Mouse (Mus musculus) ovary, adult 2 months (tissue): ENCODE data around the gene Olfr695. TPM values are rescaled to one million over a fixed set of nuclear protein-coding genes. Genes with fewer than 3 reads are reported as not detected.

Experiments
- polyA plus RNA-seq: library from polyadenylated mRNA; depleted of rRNA; stranded (reverse); fragments of >200 nt; gene quantifications from 2 replicates; pipeline ENCODE4 v1.2.3, GENCODE M21; 2012; rRNA removed

The Olfr695 gene
- not detected in 2 replicates for polyA plus RNA-seq

DNA sequence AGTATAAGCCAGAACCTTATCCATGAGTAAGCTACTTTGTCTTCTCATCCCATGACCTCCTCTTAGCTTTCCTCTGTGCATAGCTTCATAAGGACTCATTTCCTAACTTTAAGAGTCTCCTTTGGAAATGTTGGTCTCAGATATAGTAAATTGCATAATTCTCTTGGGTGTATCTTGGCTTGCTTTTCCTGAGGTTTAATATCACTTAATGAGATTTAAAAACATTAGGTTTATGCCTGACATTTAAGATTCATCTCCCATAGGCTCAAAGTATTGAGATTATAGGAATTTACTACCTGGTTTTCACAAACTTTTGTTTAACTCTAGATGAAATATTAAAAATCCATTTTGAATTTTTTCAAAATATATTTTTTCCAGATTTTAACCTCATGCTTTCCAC, at the start of gene Olfr695:
Olfr695 (minus strand) TSS at position 101 of the 400 bp plus-strand sequence.

GRCm38 (mm10) chr7:106755297-106755696, 39.1 kb upstream of the Olfr695 start, which contains the start of gene Olfr698:
Olfr698 (minus strand) TSS chr7:106755397.

DNA sequence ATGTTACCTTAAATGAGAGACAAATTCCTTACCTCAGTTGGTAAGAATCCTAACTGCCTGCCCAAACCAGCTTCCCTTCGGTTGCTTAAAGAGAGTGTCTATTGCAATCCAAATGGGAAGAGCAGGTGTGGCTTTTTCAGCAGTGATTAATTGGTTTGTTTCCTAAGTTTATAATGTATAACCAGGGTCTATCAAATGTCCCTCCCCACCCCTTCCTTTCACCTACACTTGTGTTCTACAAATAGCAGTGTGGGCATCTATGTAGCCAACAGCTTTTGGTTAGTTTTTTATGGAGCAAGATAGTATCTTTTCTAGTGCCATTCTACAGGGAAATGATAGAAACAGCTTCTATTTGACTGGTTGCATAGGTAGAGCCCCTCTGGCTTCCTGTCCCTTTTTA, 26.1 kb upstream of the Olfr695 start, which contains the start of gene Olfr697:
Olfr697 (minus strand) TSS at position 101 of the 400 bp plus-strand sequence.

DNA sequence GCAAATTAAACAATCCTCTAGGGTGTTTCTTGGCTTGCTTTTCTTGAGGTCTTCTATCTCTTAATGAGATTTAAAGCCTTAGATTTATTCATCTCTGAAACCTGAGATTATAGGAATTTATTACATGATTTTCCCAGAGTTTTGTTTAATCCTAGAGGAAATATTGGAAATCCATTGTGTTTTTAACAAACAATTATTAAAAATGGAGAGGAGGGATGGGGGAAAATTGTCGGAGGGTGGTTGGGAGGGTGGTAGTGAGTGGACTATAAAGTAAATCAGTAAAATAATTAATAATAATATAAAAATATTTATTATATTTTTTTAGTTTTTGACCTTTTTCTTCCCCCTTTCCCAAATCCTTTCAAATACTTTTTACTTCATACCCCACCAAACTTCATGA, 24.5 kb downstream of the Olfr695 start, which contains the start of gene Olfr694:
Olfr694 (minus strand) TSS at position 101 of the 400 bp plus-strand sequence.

DNA sequence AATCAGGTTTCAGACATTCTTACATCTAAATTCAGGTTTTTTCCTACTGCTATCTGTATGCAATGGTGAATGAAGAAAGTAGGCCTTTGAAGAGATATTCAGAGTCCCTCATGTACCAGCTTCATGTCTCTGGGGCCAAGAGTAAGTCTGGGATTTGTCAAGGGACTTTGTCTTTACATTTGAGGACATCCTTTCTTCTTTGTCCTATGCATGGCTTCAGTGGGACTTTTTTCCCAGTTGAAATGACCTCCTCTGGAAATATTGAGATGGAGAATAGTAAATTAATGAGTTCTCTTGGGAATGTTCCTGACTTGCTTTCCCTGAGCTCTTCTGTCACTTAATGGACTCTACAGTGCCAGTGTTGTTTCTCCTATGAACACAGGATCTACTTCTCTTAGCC, 35.7 kb downstream of the Olfr695 start, which contains the start of gene Olfr693:
Olfr693 (minus strand) TSS at position 101 of the 400 bp plus-strand sequence.

Other genes starting within 250 kb of the Olfr695 start
- gene Olfr693, start 35.8 kb downstream of the Olfr695 start, polyA plus RNA-seq = not detected in 2 replicates
- not detected in 2 replicates for gene Olfr694, start 24.6 kb downstream of the Olfr695 start, polyA plus RNA-seq
- not detected in 2 replicates for gene Olfr697, start 26.0 kb upstream of the Olfr695 start, polyA plus RNA-seq
- not detected in 2 replicates for gene Olfr698, start 39.0 kb upstream of the Olfr695 start, polyA plus RNA-seq
- not detected in 2 replicates for gene Olfr699, start 76.8 kb upstream of the Olfr695 start, polyA plus RNA-seq
- gene Olfr700, start 92.4 kb upstream of the Olfr695 start, polyA plus RNA-seq = not detected in 2 replicates
- 0.15 TPM in 1 of 2 replicates, not detected in the other for gene Olfr701, start 97.7 kb upstream of the Olfr695 start, polyA plus RNA-seq
- gene Olfr702, start 117.5 kb upstream of the Olfr695 start, polyA plus RNA-seq = not detected in 2 replicates
- gene Olfr703, start 127.0 kb upstream of the Olfr695 start, polyA plus RNA-seq = not detected in 2 replicates
- gene Olfr704, start 146.8 kb upstream of the Olfr695 start, polyA plus RNA-seq = not detected in 2 replicates
- gene Olfr705, start 160.5 kb upstream of the Olfr695 start, polyA plus RNA-seq = not detected in 2 replicates
- gene Olfr706, start 171.8 kb upstream of the Olfr695 start, polyA plus RNA-seq = not detected in 2 replicates
- not detected in 2 replicates for gene Olfr707, start 184.8 kb upstream of the Olfr695 start, polyA plus RNA-seq
- not detected in 2 replicates for gene Olfr1532-ps1, start 191.6 kb upstream of the Olfr695 start, polyA plus RNA-seq
- not detected in 2 replicates for gene Olfr709-ps1, start 215.8 kb upstream of the Olfr695 start, polyA plus RNA-seq
- not detected in 2 replicates for gene Olfr710, start 231.9 kb upstream of the Olfr695 start, polyA plus RNA-seq
- gene Olfr6, start 247.5 kb upstream of the Olfr695 start, polyA plus RNA-seq = not detected in 2 replicates